Mouse (Mus musculus) mesoderm, embryonic 11.5 days (tissue): ENCODE measurements at regions not wholly inside any gene's neighbourhood (a gene's known extent, or its start where the extent isn't known, plus 50 kb on each side); places are given as distances from the start of the nearest gene placed in this dataset.

ENCODE experiments used
- DNase-seq: peaks from one replicate; pipeline ENCODE4 v3.0.0-alpha.2; 2012; ENCODE audit warnings: low read depth, low spot score

DNA sequence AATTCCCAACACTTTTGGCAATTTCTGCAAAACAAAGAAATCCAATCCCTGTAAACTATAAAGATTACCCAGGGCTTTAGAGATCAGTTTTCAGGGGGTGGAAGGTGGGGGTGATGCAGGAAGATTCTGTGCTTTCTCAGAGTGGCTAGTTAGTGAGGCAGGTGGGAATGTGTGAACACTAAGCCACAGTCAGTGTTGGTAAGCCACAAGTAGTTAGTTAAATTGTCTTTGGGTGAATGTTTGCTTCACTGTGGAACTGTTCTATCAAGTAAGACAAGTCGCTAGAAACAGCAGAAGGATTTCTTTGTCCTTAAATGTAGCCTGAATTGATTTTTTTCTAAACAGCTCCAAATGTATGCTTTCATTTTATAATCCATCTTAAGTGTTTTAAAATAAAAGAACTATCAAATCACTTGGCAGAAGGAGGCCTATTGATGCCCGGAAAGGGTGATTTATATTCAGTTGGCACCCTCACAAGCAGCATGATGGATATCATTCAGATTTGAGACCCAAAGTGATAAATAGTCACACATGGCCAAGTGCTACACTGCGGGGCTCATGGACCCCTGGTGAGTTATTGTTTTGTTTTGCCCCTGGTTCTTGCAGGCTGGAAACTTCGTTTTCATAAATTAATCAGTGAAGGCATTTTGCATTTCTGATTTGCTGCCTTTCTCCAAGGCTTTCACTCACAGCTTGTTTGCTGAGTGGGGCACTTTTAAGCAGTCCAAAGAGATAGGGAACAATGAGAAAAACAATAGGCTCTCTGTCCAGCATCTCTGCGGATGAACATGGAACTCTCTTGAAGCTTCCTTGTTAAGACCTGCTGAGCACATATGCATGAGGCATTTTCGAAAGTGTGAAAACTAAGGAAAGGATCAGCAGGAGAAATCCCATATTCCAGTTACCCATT is 325.4 kb downstream of the 4933405O20Rik start:
- DNase-seq = peak; percentile 18

- no peak for DNase-seq
Measured at GRCm38 (mm10) chr7:50925012-50925398, 326.0 kb downstream of the 4933405O20Rik start.
